Comparison of ENCODE assay signal across 19 mouse cellular contexts in the genomic region with DNA sequence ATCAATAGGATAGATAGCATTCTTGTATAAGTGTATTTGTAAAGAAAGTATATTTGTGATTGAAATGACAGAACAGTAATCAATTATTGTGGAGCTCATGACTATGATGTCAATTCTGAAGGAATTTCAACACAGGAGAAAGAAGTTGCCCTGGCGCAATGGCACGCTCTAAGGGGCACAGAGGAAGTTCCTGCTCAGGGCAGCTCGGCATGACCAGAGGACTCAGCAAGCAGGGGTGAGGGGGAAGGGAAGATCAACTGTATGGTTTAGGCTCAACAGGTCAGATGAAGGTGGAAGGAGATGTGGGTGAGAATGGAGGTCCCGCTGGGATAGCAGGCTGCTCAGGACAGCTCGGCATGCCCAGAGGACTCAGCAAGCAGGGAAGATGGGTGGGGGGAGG. TPM values are rescaled to one million over a fixed set of nuclear protein-coding genes. Genes with fewer than 3 reads are reported as not detected.
"Had no signal": no experiment of that assay in that cellular context is flagged by ENCODE, and none has a peak within 500 bp of the region (broad histone marks: within the 10 kb centered on the region; RNA-seq: fewer than 3 reads in every experiment).

No protein-coding gene starts in this region.

- H3K4me2 ChIP-seq: limb, embryonic 13.5 days; liver, embryonic 12.5 days; liver, embryonic 15.5 days; lung, embryonic 15.5 days; midbrain, embryonic 11.5 days; neural tube, embryonic 12.5 days; neural tube, embryonic 15.5 days had no signal

- H3K36me3 ChIP-seq: limb, embryonic 10.5 days; limb, embryonic 13.5 days; liver, embryonic 12.5 days; liver, embryonic 15.5 days; lung, embryonic 15.5 days; neural tube, embryonic 12.5 days; neural tube, embryonic 15.5 days had no signal

- ATAC-seq: intestine, postnatal 0 days; liver, embryonic 12.5 days had no signal

- H3K9ac ChIP-seq: limb, embryonic 13.5 days; liver, embryonic 12.5 days; liver, embryonic 15.5 days; lung, embryonic 15.5 days; neural tube, embryonic 12.5 days; neural tube, embryonic 15.5 days had no signal

- H3K4me1 ChIP-seq: limb, embryonic 10.5 days; limb, embryonic 13.5 days; liver, embryonic 12.5 days; liver, embryonic 15.5 days; neural tube, embryonic 12.5 days; neural tube, embryonic 15.5 days had no signal

- H3K27ac ChIP-seq: kidney, postnatal 0 days; limb, embryonic 10.5 days; limb, embryonic 13.5 days; liver, embryonic 12.5 days; liver, embryonic 15.5 days; lung, embryonic 15.5 days; macrophage; neural tube, embryonic 12.5 days; neural tube, embryonic 15.5 days had no signal

- H3K4me3 ChIP-seq: limb, embryonic 10.5 days; limb, embryonic 13.5 days; liver, embryonic 12.5 days; liver, embryonic 15.5 days; lung, embryonic 15.5 days; neural tube, embryonic 12.5 days; neural tube, embryonic 15.5 days had no signal

- H3K27me3 ChIP-seq: limb, embryonic 13.5 days; liver, embryonic 15.5 days; lung, embryonic 15.5 days; neural tube, embryonic 12.5 days; neural tube, embryonic 15.5 days had no signal

- H3K9me3 ChIP-seq: limb, embryonic 10.5 days; limb, embryonic 13.5 days; liver, embryonic 12.5 days; liver, embryonic 15.5 days; lung, embryonic 15.5 days; neural tube, embryonic 12.5 days; neural tube, embryonic 15.5 days had no signal

RNA-seq across cellular contexts. Expression of a gene that starts 40.2 kb away (rescaled TPM):
- total RNA-seq: layer of hippocampus, adult 8-10 months; left cerebral cortex, postnatal 25 days; megakaryocyte-erythroid progenitor cell, adult 5-6 weeks; midbrain, postnatal 0 days had no signal
- polyA plus RNA-seq: intestine, postnatal 0 days; kidney, embryonic 14.5 days; kidney, postnatal 0 days; large intestine, adult 2 months; limb, embryonic 10.5 days; limb, embryonic 13.5 days; liver, embryonic 12.5 days; liver, embryonic 15.5 days; lung, embryonic 15.5 days; macrophage; midbrain, embryonic 11.5 days; midbrain, embryonic 14.5 days; neural tube, embryonic 12.5 days; neural tube, embryonic 15.5 days; stomach, embryonic 16.5 days had no signal
